Mouse (Mus musculus) adrenal gland, postnatal 25 days (tissue): ENCODE measurements around the gene Ndufa7. TPM values are rescaled to one million over a fixed set of nuclear protein-coding genes. Genes with fewer than 3 reads are reported as not detected.

Experiments used
- DNase-seq: peaks from one replicate; pipeline ENCODE4 v3.0.0; 2021; ENCODE audit warnings: mixed read lengths
- long read RNA-seq: library from polyadenylated mRNA; stranded (forward); transcript quantifications from one replicate; pipeline ENCODE4 v2.0.0, GENCODE M21; 2021
- total RNA-seq: library from RNA; stranded (reverse); gene quantifications from 2 replicates; pipeline ENCODE4 v1.2.3, GENCODE M21; 2021

The Ndufa7 gene
- 475 and 496 TPM in 2 replicates for total RNA-seq
- long read RNA-seq, transcript Ndufa7-202 (3 exons, 438 nt) = minor isoform, 20 of 239 reads
- long read RNA-seq, transcript Ndufa7-201 (4 exons, 528 nt) = major isoform, 166 of 239 reads
- long read RNA-seq, transcript Ndufa7-204 (2 exons, 610 nt) = minor isoform, 33 of 239 reads
- long read RNA-seq, partial matches to known transcripts = 1 of 239 reads
- long read RNA-seq, other reads (novel, unspliced or antisense) = 17 of 239 reads

DNA sequence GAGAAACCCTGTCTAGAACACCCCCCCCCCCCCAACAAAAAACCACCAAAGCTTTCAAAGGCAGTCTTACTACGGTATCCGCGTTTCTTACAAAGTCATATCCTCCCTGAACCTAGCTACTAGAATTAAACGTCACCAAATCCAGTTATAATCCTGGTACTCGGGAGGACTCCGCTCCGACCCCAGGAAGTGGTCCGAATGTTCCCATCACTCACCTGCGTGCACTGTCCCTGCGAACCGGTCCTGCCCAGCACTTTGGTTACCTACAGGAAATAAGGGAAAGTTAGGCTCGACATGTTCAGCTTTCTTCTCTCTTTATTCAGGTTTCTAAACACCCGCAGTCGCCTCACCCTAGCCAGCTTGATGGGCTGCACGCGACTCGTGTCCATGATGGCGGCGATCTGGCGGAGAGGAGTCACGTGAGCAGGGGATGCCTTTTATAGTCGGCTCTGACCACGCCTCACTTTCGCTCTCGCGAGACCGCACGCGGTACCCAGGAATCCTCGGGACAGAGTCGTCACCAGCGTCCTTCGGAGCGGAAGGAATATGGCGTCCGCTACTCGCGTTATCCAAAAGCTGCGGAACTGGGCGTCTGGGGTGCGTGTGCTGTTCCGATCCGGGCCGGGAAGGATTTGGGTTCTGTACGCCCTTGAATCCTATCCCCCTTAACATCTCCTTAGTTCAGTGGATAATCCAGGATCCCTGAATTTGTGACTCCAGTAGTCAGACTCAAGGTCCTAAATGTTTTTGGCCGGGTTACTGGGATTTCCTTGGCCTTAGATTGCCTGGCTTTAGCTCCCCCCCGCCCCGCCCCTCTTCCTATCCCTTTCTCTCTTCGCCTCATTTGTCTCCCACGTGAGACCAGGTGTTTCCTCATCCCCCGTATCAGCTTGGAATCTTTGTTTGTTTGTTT lies at the start of gene Ndufa7, which contains the start of gene Rps28:
Ndufa7 (plus strand) TSS at position 489 of the 913 bp plus-strand sequence.
Rps28 (minus strand) TSS at position 479 of the 913 bp plus-strand sequence.
- peak; percentile 95 for DNase-seq

- no peak for DNase-seq
Measured at GRCm38 (mm10) chr17:33774573-33775155, 49.7 kb upstream of the Ndufa7 start.

DNA sequence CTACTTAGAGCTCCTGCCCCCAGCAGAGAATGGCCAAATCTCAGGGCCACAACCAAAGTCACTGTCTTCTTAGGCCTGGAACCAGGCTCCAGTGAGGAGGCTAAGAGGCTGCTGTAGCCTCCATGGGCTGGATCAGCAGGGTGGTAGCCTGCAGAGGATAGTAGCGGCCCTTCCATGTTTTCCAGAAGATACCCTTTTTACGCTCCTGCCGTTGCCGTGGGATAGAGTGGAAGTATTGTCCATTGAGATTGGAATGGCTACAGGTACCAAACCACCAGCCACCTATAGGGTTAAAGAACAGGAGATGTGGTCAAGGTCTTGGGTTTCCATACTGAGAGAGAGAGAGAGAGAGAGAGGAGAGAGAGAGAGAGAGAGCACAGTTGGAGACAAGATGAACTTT lies 49.1 kb upstream of the Ndufa7 start:
- no peak for DNase-seq

GRCm38 (mm10) chr17:33779271-33779966 lies 45.0 kb upstream of the Ndufa7 start:
- DNase-seq = peak; percentile 85

DNA sequence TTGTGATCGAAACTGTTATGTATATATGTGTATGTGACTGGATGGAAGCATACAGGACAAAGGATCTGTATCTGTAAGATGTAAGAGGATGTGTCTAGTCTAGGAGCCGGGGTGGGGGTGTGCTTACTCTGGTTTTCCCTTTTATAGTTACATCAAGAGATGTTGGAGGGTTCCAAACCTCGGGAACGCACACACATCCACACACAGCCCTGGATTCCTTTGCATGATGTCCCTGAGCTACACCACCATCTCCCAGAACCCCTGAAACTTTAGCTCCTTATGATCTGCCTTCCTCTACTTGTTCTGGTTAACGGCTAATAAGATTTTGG lies 44.4 kb upstream of the Ndufa7 start:
- DNase-seq = no peak

DNA sequence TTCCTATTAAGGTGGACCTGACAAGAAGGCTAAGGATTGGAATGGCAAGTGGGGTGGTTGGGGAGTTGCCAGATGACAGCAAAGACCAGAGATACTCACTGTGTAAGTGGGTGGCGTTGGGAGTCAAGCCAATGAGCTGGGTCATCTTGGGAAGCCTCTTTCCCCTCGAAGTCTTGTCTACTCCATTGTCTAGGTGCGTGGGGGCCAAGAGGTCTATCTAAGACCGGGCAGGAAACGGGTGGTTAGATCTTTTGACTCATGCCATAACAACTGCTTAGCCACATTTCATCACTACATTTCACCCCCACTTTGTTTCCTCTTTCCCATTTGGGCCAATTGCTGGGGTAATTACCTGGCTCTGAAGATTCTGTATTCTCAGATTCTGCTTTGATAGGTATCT lies 43.9 kb upstream of the Ndufa7 start:
- peak; percentile 43 for DNase-seq

GRCm38 (mm10) chr17:33781124-33781977 lies 43.0 kb upstream of the Ndufa7 start, which contains the start of gene Angptl4:
Gene Angptl4, minus strand, starts transcription at chr17:33781830.
- DNase-seq = peak; percentile 83

DNA sequence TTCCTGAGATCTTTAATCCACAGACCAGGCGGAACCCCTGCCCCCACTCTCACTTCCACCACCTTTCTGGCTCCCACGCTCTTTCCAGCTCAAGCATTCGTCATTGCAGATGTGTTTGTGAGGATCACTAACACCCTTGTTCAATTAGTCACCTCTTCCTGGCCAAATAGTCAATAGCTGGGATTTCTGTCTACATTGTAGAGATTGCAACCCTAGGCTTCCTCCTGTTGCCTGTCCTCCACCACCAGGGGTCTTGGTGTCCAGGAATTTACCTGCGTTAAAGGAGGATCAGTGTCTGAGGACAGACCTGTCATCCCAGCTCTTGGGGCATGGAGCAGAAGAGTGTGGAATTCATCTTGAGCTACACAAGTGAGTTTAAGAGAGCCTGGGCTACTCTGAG lies 42.3 kb upstream of the Ndufa7 start:
- DNase-seq = no peak

- DNase-seq = peak; percentile 88
Measured at GRCm38 (mm10) chr17:33783408-33783807, 41.0 kb upstream of the Ndufa7 start.

- no peak for DNase-seq
Measured at GRCm38 (mm10) chr17:33784939-33785338, 39.4 kb upstream of the Ndufa7 start.

- DNase-seq = no peak
Measured at GRCm38 (mm10) chr17:33786375-33786774, 38.0 kb upstream of the Ndufa7 start.

- DNase-seq = no peak
Measured at GRCm38 (mm10) chr17:33788732-33789131, 35.6 kb upstream of the Ndufa7 start.

GRCm38 (mm10) chr17:33798306-33798705 lies 26.1 kb upstream of the Ndufa7 start:
- no peak for DNase-seq

DNA sequence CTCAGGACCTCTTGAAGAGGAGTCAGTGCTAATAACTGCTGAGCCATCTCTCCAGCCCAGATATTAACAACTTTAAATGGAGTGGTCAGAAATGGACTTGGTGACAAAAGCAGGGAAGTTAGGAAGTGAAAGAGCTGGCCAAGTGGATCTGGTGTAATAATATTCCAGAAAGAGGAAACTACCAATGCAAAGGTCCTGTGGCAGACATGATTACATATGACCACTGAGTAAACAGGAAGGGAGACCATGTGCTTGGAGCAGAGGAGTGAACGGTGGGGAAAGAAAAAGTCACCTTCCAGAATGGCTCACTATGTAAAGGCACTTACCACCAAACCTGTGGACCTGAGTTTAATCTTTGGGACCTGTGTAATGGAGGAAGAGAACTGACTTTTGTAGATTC lies 25.1 kb upstream of the Ndufa7 start:
- no peak for DNase-seq

DNA sequence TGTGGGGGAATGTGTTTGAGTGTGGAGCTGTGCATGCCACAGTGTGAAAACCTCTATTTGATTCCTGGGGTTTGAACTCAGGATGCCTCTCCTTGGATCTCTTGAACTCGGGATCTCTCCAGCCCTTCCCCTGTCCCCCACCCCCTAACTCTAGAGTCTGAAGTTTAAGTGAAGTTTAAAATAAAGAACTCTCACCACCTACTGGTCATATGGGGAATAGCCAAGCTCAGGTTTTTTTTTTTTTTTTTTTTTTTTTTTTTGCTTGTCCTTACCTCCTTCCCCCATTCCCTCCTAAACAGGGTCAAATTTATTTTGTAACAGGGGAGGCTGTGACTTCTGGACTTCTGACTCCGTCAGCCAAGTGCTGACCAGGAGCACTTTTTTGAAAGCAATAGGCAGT lies 22.2 kb upstream of the Ndufa7 start:
- DNase-seq = no peak

DNA sequence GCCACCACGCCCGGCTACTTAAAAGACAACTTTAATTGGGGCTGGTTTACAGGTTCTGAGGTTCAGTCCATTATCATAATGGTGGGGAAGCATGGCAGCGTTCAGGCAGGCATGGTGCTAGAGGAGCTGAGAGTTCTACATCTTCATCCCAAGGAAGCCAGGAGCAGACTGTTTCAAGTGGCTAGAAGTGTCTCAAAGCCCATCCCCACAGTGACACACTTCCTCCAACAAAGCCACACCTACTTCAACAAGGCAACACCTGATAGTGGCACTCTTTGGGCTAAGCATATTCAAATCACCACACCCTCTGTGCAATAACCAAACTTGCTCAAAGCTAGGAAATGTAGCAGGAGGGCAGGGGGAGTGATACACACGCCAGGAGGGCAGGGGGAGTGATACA lies 20.2 kb upstream of the Ndufa7 start:
- DNase-seq = no peak

DNA sequence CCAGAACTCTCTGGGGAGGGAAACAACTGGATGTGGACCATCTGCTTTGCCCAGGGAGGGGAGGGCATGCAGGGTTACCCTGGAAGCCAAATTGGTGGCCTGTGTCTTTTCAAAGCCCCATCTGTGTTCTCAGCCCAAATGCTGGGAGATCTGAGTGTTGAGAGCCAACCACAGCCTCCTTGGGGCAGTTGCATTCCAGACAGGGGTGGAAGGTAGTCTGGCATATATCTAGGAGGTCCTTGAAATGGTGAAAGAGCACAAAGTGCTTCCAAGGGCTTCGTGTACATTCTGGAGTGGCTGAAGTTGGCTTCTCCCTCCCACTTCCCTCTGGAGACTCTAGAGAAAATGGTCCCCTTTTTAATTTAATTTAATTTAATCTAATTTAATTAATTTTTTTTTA lies 19.6 kb upstream of the Ndufa7 start:
- no peak for DNase-seq

- no peak for DNase-seq
Measured at GRCm38 (mm10) chr17:33807181-33807888, 17.0 kb upstream of the Ndufa7 start.

GRCm38 (mm10) chr17:33808192-33808591 lies 16.2 kb upstream of the Ndufa7 start:
- DNase-seq = no peak

- peak; percentile 93 for DNase-seq
Measured at GRCm38 (mm10) chr17:33810334-33811141, 13.8 kb upstream of the Ndufa7 start, which contains the start of gene Kank3. Gene Kank3, plus strand, starts transcription at chr17:33810519.
